Mouse (Mus musculus): ENCODE results near the gene Dkkl1. TPM values are rescaled to one million over a fixed set of nuclear protein-coding genes. Genes with fewer than 3 reads are reported as not detected.
"Not testable (repeated sequence)": the region's sequence is repeated elsewhere in the genome, so short reads cannot be mapped to it uniquely, and the experiment has no call there.

Dkkl1 gene
- total RNA-seq, 2 experiments from 2014 or later: not detected

DNA sequence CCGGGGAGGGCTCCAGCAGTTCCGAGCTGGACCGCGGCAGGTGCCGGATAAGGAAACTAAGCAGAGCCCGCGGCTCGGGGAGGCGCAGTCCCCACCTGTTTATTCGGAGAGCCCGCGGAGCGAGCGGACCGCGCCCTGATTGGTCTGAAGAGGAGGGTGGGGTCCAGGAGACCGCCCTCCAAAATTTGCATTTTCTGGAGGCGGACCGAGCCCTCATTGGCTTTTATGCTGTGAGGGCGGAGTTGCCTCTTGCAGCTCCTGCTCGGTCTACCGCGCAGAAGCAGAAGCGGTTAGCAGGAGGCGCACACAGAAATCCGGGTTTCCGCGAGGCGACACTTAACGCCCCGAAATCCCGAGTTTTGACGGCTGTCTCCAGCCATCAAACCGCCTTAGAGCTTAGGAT, 29.7 kb downstream of the Dkkl1 start:
- H3K27ac ChIP-seq: peak overlapping the region; percentile 93
- intact Hi-C loops (cut with DNase I): no loop called here
- TF ChIP-seq CTCF (IDR thresholded peaks at IDR 0.05): no peak
- peak overlapping the region; percentile 69 for H3K4me3 ChIP-seq
- peak; percentile 93 for DNase-seq

DNA sequence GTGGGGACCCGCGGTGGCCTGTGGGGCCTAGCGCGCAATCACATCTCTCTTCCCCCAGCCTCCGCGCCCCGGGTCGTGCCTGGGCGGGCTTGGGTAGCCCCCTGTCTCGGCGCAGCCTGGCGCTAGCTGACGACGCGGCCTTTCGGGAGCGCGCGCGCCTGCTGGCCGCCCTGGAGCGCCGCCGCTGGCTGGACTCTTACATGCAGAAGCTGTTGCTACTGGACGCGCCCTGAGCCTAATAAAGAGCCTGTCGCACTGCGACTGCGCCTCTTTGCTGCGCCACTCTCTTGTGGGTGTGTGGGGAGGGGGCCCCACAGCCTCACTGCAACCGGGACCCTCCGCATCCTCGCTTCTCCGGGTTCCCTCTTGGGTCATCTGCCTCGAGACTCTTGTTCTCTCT, 30.4 kb downstream of the Dkkl1 start:
- intact Hi-C loops (cut with DNase I): no loop called here
- DNase-seq: peak; percentile 64
- peak; percentile 20; the same call in 1 of the 2 replicates for TF ChIP-seq CTCF (IDR thresholded peaks at IDR 0.05)
- Histone ChIP-seq H3K27ac (no peak overlapping the region), H3K4me3 (peak overlapping the region; percentile 69)

DNA sequence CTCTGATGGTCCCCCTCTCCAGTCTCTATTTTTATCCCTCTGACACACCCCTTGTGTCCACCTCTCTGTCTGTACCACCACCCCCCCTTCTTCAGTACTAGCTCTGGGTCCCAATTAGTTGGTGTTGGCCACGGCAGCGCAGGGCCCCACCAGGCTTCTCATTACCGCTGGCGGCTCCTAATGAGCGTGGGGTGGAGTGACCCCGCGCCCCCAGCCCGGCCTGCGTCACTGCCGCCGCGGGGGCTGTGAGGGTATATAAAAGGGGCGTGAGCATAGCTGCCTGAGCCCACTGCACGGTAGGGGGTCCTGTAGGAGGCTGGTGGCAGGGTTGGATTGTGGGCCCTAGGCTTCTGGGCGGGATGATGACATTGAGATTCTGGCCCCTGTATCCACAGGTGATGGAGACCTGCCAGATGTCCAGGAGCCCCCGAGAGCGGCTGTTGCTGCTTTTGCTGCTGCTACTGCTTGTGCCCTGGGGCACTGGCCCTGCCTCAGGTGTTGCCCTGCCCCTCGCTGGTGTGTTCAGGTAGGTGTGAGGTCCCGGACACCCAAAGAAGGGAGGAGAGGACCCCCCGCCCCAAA, 31.0 kb downstream of the Dkkl1 start, which contains the start of gene Pth2:
Gene Pth2 (plus strand): TSS at position 100 of the 582 bp plus-strand sequence.
- intact Hi-C loops (cut with DNase I): no loop called here
- TF ChIP-seq CTCF (IDR thresholded peaks at IDR 0.05): no peak
- no peak for DNase-seq
- peak within 1 kb of the TSS; percentile 69 for H3K4me3 ChIP-seq
- no peak within 1 kb of the TSS for H3K27ac ChIP-seq

DNA sequence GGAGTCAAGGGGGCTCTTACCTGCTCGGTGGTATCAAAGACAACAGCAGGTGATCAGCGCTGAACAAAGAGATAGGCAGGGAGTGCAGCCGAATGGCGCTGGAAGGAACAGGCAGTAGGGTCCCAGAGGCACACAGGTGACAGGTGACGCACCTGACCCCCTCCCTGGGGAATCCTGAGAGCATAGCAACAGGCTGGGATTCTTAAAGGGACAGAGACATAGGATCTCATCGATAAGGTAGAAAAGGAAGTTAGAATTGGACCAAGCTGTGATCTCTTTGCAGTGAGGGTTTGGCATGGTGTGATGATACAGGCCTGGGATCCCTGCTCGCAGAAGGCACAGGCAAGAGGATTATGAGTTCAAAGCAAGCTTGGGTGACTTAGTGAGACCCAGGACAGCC, 32.5 kb downstream of the Dkkl1 start, which contains the start of gene Gfy:
Gene Gfy (minus strand): TSS at position 101 of the 400 bp plus-strand sequence.
- H3K4me3 ChIP-seq: no peak within 1 kb of the TSS
- no peak for TF ChIP-seq CTCF (IDR thresholded peaks at IDR 0.05)
- intact Hi-C loops (cut with DNase I): no loop called here
- DNase-seq: no peak
- H3K27ac ChIP-seq: no peak within 1 kb of the TSS

DNA sequence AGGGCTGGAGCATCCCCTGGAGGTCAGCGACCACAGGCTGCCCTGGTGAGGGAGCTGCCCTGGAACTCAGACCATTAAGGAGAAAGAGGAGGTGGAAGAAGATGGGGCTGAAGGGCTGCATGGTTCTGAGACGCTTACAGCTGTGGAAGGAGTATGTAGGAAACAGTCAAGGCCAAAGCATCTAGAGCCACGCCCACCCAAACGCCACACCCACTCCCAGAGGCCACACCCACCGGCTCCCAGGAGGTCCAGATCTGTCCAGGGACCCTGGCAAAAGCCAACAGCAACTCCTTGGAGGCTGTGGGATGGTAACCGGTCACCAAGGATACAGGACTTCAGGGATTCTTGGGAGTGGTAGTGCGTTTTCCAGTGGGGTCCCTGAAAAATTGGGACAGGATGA, 33.4 kb downstream of the Dkkl1 start:
- no peak overlapping the region for H3K4me3 ChIP-seq
- intact Hi-C loops (cut with DNase I): no loop called here
- H3K27ac ChIP-seq: no peak overlapping the region
- no peak for DNase-seq
- TF ChIP-seq CTCF (IDR thresholded peaks at IDR 0.05): no peak

DNA sequence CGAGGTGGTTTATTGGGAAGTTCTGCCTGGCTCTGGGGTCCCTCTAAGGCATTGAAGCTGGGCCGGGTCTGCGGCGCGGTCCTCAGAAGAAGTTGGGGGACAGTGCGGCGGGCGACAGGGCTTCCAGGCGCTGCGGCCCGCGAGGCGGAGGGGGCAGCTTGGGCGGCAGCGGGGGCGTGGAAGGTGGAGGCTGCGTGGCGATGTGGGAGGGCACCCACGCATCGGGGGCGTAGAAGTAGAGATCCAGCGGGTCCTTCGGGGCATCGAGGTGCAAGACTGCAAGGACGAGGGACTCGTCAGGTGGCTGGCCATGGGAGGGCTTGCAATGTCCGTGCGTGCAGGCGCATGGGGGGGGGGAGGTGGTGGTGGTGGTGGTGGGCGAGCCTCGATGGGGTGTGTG, 35.6 kb downstream of the Dkkl1 start:
- no peak overlapping the region for H3K27ac ChIP-seq
- TF ChIP-seq CTCF (IDR thresholded peaks at IDR 0.05): no peak
- intact Hi-C loops (cut with DNase I): no loop called here
- H3K4me3 ChIP-seq: peak overlapping the region; percentile 35
- DNase-seq: no peak

DNA sequence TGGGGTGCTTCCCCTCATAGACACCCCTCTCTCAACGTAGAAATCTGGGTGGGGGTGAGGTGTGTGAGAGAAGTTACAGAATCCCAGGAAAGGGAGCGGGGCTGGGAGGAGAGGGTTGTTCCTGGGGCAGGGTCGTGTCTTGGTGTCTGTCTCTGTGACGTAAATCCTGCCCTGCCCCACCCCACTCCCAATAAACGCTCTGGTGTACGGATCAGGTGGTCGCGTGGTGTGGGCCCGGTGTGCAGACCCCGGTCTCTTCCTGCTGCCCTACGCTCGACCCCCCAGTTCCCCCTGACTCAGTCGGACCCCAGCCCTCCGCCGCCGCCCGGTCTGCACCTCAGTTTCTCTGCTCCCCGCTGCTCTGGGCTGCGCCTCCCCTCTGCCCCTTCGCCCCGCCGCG, 36.0 kb downstream of the Dkkl1 start:
- TF ChIP-seq CTCF (IDR thresholded peaks at IDR 0.05): no peak
- DNase-seq: no peak
- Histone ChIP-seq H3K4me3 (peak overlapping the region; percentile 35), H3K27ac (no peak overlapping the region)
- intact Hi-C loops (cut with DNase I): no loop called here

DNA sequence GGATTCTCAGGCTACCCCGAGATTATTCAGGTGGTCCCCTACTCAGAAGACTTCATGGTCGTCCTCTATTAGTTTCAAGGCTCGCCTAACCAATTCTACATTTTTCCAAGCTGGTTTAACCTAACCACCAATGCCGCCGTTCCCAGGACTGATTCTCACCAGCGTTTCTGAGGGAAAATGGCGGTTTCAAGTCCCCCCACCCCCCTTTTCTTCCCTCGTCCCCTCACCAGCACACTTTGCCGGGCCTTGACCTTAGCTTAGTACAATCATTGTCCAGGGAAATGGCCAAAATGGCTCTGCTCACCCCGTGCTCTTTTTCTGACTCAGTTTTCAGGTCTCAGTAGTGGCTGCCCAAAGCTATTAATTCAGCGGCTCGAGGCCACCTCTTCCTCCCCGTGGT, 36.5 kb downstream of the Dkkl1 start:
- Histone ChIP-seq H3K27ac (no peak overlapping the region), H3K4me3 (no peak overlapping the region)
- no peak for DNase-seq
- intact Hi-C loops (cut with DNase I): no loop called here
- TF ChIP-seq CTCF (IDR thresholded peaks at IDR 0.05): no peak

DNA sequence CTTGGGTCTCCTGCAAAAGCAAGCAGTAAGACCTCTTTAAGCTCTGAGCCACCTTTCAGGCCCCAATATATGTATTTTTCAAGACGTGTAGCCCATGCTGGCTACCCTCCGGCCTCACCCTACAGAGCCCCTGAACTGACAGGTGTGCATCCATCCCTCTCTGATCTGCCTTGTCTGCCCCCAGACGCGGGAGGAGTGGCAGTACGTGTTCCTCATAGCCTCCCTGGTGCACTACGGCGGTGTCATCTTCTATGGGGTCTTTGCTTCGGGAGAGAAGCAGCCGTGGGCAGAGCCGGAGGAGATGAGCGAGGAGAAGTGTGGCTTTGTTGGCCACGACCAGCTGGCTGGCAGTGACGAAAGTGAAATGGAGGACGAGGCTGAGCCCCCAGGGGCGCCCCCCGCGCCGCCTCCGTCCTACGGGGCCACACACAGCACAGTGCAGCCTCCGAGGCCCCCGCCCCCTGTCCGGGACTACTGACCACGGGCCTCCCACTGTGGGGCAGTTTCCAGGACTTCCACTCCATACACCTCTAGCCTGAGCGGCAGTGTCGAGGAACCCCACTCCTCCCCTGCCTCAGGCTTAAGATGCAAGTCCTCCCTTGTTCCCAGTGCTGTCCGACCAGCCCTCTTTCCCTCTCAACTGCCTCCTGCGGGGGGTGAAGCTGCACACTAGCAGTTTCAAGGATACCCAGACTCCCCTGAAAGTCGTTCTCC, 37.2 kb downstream of the Dkkl1 start:
- Histone ChIP-seq H3K4me3 (no peak overlapping the region), H3K27ac (no peak overlapping the region)
- intact Hi-C loops (cut with DNase I): no loop called here
- no peak for DNase-seq
- TF ChIP-seq CTCF (IDR thresholded peaks at IDR 0.05): no peak

DNA sequence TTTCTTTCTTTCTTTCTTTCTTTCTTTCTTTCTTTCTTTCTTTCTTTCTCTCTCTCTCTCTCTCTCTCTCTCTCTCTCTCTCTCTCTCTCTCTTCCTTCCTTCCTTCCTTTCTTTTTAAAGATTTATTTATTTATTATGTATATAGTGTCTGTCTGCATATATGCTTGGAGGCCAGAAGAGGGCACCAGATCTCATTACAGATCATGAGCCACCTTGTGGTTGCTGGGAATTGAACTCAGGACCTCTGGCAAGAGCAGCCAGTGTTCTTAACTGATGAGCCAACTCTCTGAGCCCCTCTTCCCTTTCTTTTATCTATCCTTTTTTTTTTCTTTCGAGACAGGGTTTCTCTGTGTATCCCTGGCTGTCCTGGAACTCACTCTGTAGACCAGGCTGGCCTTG, 38.2 kb downstream of the Dkkl1 start:
- TF ChIP-seq CTCF (IDR thresholded peaks at IDR 0.05): peak; percentile 50

DNA sequence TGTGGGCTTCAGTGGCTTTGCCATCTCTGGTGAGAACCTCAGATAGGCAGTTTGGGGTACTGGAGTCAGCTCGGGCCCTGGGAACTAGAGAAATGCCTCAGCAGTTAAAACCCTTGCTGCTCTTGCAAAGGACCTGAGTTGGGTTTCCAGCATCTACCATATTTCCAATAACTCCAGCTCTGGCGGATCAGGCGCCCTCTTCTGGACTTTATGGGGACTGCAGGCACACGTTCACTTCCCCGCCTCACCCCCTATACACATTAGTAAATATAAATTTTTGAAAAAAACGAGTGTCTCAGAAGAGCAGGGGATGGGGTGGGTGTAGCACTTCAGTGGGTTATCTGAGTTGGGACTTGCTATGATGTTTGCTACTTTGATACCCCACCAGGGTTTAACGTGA, 39.0 kb downstream of the Dkkl1 start:
- intact Hi-C loops (cut with DNase I): no loop called here
- Histone ChIP-seq H3K4me3 (no peak overlapping the region), H3K27ac (no peak overlapping the region)
- TF ChIP-seq CTCF (IDR thresholded peaks at IDR 0.05): peak; percentile 57
- no peak for DNase-seq

More for the DNA sequence above, 38.2 kb downstream of the Dkkl1 start:
- DNase-seq; H3K4me3 ChIP-seq; intact Hi-C loops (cut with DNase I); H3K27ac ChIP-seq: not testable (repeated sequence)

DNA sequence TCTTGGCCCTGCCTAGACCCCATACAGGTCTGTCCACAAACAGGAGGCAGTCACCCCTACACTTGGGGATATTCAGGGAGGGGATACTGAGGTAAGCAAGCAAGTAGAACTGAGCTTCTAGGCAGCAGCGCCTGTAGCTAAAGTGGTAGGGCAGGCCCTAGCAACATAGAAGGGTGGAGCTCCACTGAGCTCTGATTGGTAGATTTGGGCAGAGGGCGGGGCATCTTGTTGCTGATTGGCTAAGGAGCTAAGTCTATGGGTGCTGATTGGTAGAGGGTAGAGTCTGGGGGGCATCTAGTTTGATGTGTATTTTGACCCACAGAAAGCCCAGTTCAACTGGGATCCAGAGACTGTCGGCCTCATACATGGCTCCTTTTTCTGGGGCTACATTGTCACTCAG, 42.5 kb downstream of the Dkkl1 start:
- no peak overlapping the region for H3K27ac ChIP-seq
- DNase-seq: no peak
- TF ChIP-seq CTCF (IDR thresholded peaks at IDR 0.05): no peak
- intact Hi-C loops (cut with DNase I): no loop called here
- H3K4me3 ChIP-seq: no peak overlapping the region

DNA sequence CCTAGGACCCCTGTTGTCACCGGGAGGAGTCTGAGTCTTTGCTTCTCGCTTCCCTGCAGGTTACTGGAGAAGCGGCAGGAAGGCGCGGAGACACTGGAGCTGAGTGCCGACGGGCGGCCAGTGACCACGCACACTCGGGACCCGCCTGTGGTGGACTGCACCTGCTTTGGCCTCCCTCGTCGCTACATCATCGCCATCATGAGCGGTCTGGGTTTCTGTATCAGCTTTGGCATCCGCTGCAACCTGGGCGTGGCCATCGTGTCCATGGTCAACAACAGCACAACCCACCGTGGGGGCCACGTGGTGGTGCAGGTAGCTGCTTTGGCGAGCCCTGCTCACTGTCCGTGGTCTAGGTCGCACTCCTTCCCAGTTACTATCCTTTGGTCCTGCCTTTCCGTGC, 43.3 kb downstream of the Dkkl1 start:
- intact Hi-C loops (cut with DNase I): no loop called here
- Histone ChIP-seq H3K27ac (no peak overlapping the region), H3K4me3 (0 out of 2 replicates have a peak overlapping the region, but pooled peaks have one; percentile 7)
- TF ChIP-seq CTCF (IDR thresholded peaks at IDR 0.05): no peak
- DNase-seq: no peak

Measured in gastrocnemius, adult 2 months (tissue).